Mouse (Mus musculus): ENCODE data around the gene Kcna5. TPM values are rescaled to one million over a fixed set of nuclear protein-coding genes. Genes with fewer than 3 reads are reported as not detected.

The Kcna5 gene
- polyA plus RNA-seq, 1 experiment from 2014 or later: 4.7 TPM

DNA sequence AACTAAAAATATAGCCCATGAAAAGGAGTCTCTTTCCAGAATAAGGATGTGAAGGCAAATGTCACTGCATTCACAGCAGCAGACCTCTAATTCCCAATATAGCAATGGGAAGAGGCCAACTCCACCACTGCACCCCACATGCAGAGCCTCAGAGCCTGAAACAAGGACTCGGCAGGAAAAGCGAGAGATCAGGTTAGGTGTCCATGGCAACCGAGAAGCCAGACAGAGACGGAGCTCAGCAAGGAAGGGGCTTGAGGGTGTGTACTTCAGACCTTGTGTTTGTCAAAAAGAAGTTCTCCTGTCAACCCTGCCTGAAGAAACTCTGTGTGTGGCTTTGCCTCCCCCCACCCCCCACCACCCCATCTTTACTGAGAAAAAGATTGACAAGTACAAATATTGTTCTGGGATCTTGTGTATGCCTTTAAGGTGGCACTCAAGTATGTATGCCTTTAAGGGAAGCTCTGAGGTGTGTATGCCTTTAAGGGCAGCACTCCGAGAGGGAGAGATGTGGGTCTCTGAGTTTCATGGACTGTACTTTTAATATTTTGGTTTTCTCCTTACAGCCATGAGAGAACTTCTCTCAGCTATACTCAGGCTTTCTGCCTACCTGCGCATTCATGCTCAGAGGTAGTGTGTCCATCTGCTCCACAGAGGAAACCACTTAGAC, 37.9 kb downstream of the Kcna5 start:
- Histone ChIP-seq H3K27ac (no peak overlapping the region), H3K4me2 (no peak overlapping the region), H3K27me3 (peaks cover 9% of the 10 kb centered on the region), H3K4me3 (no peak overlapping the region), H3K9ac (no peak overlapping the region), H3K9me3 (no peaks in the 10 kb centered on the region), H3K4me1 (no peaks in the 10 kb centered on the region), H3K36me3 (no peaks in the 10 kb centered on the region)
- WGBS: 44% methylated on average over 6 of the region's 6 CpGs
- no peak for ATAC-seq (ENCODE audit: insufficient number of reproducible peaks, low FRiP score, low TSS enrichment, low read depth)

DNA sequence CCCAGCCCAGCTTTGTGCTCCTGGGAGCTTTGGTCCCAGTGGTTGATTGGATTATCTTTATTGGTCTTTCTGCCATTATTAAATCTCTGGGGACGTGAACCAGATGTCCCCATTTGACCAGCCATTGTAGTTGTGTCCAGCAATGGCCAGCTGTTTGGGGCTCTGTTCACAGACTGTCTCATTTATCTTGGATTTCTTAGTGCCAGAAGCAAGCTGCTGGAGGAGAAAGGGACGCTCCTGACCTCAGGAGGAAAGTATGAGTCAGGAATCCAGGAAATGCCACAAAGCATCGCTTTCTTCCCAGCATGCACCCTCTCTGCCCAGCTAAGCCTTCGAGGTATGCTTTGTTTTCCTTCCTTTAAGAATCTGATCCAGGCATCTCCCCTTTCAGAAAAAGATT, 48.1 kb downstream of the Kcna5 start:
- Histone ChIP-seq H3K36me3 (no peaks in the 10 kb centered on the region), H3K4me1 (no peaks in the 10 kb centered on the region), H3K4me2 (no peak overlapping the region), H3K27me3 (no peaks in the 10 kb centered on the region), H3K9ac (no peak overlapping the region), H3K27ac (no peak overlapping the region), H3K4me3 (no peak overlapping the region), H3K9me3 (no peaks in the 10 kb centered on the region)
- ATAC-seq (ENCODE audit: insufficient number of reproducible peaks, low FRiP score, low TSS enrichment, low read depth): no peak
- 28% methylated on average over 4 of the region's 4 CpGs for WGBS

GRCm38 (mm10) chr6:126484887-126485286, 50.3 kb downstream of the Kcna5 start:
- ATAC-seq (ENCODE audit: insufficient number of reproducible peaks, low FRiP score, low TSS enrichment, low read depth): no peak
- H3K9me3 ChIP-seq: no peaks in the 10 kb centered on the region
- H3K4me2 ChIP-seq: no peak overlapping the region
- 58% methylated on average over 4 of the region's 4 CpGs for WGBS
- H3K4me1 ChIP-seq: no peaks in the 10 kb centered on the region
- H3K27ac ChIP-seq: no peak overlapping the region
- no peaks in the 10 kb centered on the region for H3K36me3 ChIP-seq
- no peak overlapping the region for H3K9ac ChIP-seq
- H3K4me3 ChIP-seq: no peak overlapping the region
- no peaks in the 10 kb centered on the region for H3K27me3 ChIP-seq

GRCm38 (mm10) chr6:126483264-126483867, 51.8 kb downstream of the Kcna5 start:
- Histone ChIP-seq H3K36me3 (no peaks in the 10 kb centered on the region), H3K27me3 (no peaks in the 10 kb centered on the region), H3K9me3 (no peaks in the 10 kb centered on the region), H3K4me3 (no peak overlapping the region), H3K9ac (no peak overlapping the region), H3K4me2 (no peak overlapping the region), H3K4me1 (no peaks in the 10 kb centered on the region), H3K27ac (no peak overlapping the region)
- WGBS: 50% methylated on average over 11 of the region's 11 CpGs
- no peak for ATAC-seq (ENCODE audit: insufficient number of reproducible peaks, low FRiP score, low TSS enrichment, low read depth)

Other genes starting within 250 kb of the Kcna5 start
- gene Kcna1, start 111.0 kb upstream of the Kcna5 start, polyA plus RNA-seq (2015; fragmentation: Nextera tagmentation; extraction: Ambion mirVana): 5.1 and 5.5 TPM in 2 replicates
- gene Kcna6, start 205.3 kb upstream of the Kcna5 start, polyA plus RNA-seq (2015; fragmentation: Nextera tagmentation; extraction: Ambion mirVana): 8.4 and 8.5 TPM in 2 replicates

Data from limb, embryonic 15.5 days (tissue).